Mouse (Mus musculus): Measurements from ENCODE around the gene Gm2115.

DNA sequence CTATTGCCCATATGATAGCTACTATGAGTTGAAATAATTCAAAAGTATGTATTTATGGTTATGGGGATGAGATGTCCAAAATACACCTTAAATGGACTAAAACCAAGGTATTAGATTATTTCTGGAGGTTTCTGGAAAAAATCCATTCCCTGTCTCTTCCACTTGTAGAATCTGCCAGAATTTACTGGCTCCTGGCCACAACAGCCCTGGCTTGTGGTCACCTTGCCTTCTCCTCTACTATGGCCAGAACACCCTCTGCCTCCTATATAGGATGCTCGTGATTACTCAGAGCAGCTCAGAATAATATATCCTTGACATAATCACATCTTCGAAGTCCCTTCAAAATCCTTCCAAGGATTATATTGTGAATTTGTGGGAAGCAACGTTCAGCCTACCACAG lies 35.5 kb downstream of the Gm2115 start:
- TF ChIP-seq CTCF (IDR thresholded peaks at IDR 0.05): no peak
- TF ChIP-seq EP300 (IDR thresholded peaks at IDR 0.05): no peak

All from lung, postnatal 0 days (tissue).